Mouse (Mus musculus) CH12.LX (cell line): Measurements from ENCODE around the gene Dpep3.

Experiments
- JUND ChIP-seq: conservative IDR thresholded peaks from 2 replicates; pipeline ENCODE4 v1.6.1; 2011; ENCODE audit warnings: low read depth, low read length, improper control_type of control experiment
- NRF1 ChIP-seq: IDR thresholded peaks from 2 replicates; pipeline ENCODE4 v1.6.1; 2014; ENCODE audit warnings: low read depth, mild to moderate bottlenecking, inconsistent platforms, low read length, improper control_type of control experiment, moderate library complexity
- POLR2A ChIP-seq: IDR thresholded peaks from 2 replicates; pipeline ENCODE4 v1.6.1; 2011; ENCODE audit warnings: low read depth, mild to moderate bottlenecking, improper control_type of control experiment, low read length

GRCm38 (mm10) chr8:106005875-106006274 lies 26.6 kb upstream of the Dpep3 start, which contains the start of gene Dpep2nb:
- TF ChIP-seq POLR2A (no peak), JUND (no peak), NRF1 (no peak)
